7 mouse cellular contexts compared by ENCODE assay signal in the genomic region with DNA sequence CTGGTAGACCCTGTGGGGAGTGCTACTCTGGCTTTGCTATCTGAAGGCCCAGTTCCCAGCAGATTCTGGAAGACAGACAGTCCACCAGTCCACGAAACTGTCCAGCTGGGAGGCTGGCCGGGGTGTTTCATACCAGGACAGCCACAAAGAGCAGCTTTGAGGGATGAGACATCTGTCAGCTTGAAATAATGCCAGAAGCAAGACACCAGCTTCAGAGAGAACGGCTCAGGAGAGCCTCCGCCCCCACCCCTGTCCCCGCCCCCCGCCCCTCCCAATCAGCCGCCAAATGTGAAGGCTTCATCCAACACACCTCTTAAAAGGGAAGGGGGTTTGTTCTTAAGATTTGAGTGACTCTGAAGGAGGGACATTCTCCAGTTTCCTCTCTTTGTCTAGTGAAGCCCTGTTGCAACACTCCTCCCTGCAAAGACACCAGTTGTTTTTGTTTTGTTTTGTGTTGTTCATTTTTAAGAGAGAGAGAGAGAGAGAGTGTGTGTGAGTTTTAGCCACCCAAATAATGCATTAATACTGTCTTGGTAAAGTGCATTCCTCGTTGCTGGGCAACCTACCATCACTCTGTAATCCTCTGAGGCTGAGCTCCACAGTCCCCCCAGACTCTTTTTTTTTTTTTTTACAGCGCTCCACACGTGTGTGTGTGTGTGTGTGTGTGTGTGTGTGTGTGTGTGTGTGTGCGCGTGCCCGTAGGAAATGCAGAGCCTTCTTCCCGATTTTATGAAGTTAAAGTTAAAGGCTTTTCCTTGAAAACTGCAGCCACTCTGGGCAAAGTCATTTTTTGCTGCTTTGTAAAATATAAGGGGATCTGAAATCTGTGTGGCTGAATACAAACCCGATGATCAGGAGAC.
DNase-seq lines count a peak whose midpoint lies in the region; ATAC-seq lines count a peak whose summit lies in the region.

No protein-coding gene starts in this region.

- peak overlapping the region; percentile 49 for H3K4me2 ChIP-seq in forebrain, embryonic 13.5 days
- H3K4me2 ChIP-seq in limb, embryonic 11.5 days (ENCODE audit: low read depth, severe bottlenecking): peak overlapping the region; percentile 28
- peak overlapping the region; percentile 38 for H3K4me2 ChIP-seq in neural tube, embryonic 13.5 days

- H3K36me3 ChIP-seq in forebrain, embryonic 13.5 days (ENCODE audit: poor library complexity, severe bottlenecking): no peaks in the 10 kb centered on the region
- H3K36me3 ChIP-seq in limb, embryonic 11.5 days (ENCODE audit: control insufficient read depth, insufficient read depth, low read length): no peaks in the 10 kb centered on the region
- H3K36me3 ChIP-seq in neural tube, embryonic 13.5 days: no peaks in the 10 kb centered on the region

- peak; percentile 70 for ATAC-seq in forebrain, embryonic 13.5 days
- peak; percentile 38; the same call in 1 of the 2 replicates for ATAC-seq in limb, embryonic 11.5 days (ENCODE audit: insufficient number of reproducible peaks, low FRiP score, low TSS enrichment, low read depth)
- ATAC-seq in neural tube, embryonic 13.5 days (ENCODE audit: low read depth): peak; percentile 74
- ATAC-seq in erythroblast, adult 5-6 weeks (replicated peaks; ENCODE audit: low FRiP score, poor library complexity, severe bottlenecking): no peak

- H3K9ac ChIP-seq in forebrain, embryonic 13.5 days: peak overlapping the region; percentile 23; the same call in 1 of the 2 replicates
- H3K9ac ChIP-seq in limb, embryonic 11.5 days (ENCODE audit: low read length): no peak overlapping the region
- 0 out of 2 replicates have a peak overlapping the region, but pooled peaks have one; percentile 3 for H3K9ac ChIP-seq in neural tube, embryonic 13.5 days

- H3K4me3 ChIP-seq in forebrain, embryonic 13.5 days: no peak overlapping the region
- no peak overlapping the region for H3K4me3 ChIP-seq in limb, embryonic 11.5 days (ENCODE audit: low read depth, low read length)
- no peak overlapping the region for H3K4me3 ChIP-seq in neural tube, embryonic 13.5 days

- WGBS in forebrain, embryonic 13.5 days: 7% methylated on average over 15 of the region's 15 CpGs
- 7% methylated on average over 15 of the region's 15 CpGs for WGBS in limb, embryonic 11.5 days
- 7% methylated on average over 15 of the region's 15 CpGs for WGBS in neural tube, embryonic 13.5 days

- H3K4me1 ChIP-seq in forebrain, embryonic 13.5 days: peaks cover 51% of the 10 kb centered on the region
- H3K4me1 ChIP-seq in limb, embryonic 11.5 days (ENCODE audit: control insufficient read depth, insufficient read depth, low read length): peaks cover 36% of the 10 kb centered on the region
- peaks cover 49% of the 10 kb centered on the region for H3K4me1 ChIP-seq in neural tube, embryonic 13.5 days (replicated peaks)

- H3K27me3 ChIP-seq in forebrain, embryonic 13.5 days: no peaks in the 10 kb centered on the region
- H3K27me3 ChIP-seq in limb, embryonic 11.5 days (ENCODE audit: control insufficient read depth, insufficient read depth, low read length): no peaks in the 10 kb centered on the region
- H3K27me3 ChIP-seq in neural tube, embryonic 13.5 days: no peaks in the 10 kb centered on the region

- H3K27ac ChIP-seq in forebrain, embryonic 13.5 days: peak overlapping the region; percentile 80
- H3K27ac ChIP-seq in limb, embryonic 11.5 days (replicated peaks; ENCODE audit: low read depth, low read length): peak overlapping the region; percentile 68
- H3K27ac ChIP-seq in neural tube, embryonic 13.5 days (replicated peaks): peak overlapping the region; percentile 62

- DNase-seq in Muller cell, postnatal 12 days (ENCODE audit: inconsistent ontology term): peak; percentile 91
- DNase-seq in adrenal gland, postnatal 14 days: peak; percentile 50
- DNase-seq in heart, postnatal 4 days: peak; percentile 43
- DNase-seq in limb, embryonic 11.5 days (ENCODE audit: low spot score): peak; percentile 49

- no peaks in the 10 kb centered on the region for H3K9me3 ChIP-seq in forebrain, embryonic 13.5 days (replicated peaks)
- H3K9me3 ChIP-seq in limb, embryonic 11.5 days (ENCODE audit: control insufficient read depth, low read length): no peaks in the 10 kb centered on the region
- H3K9me3 ChIP-seq in neural tube, embryonic 13.5 days: no peaks in the 10 kb centered on the region
